Mouse (Mus musculus) brain, adult 2 months (tissue): ENCODE measurements at regions not wholly inside any gene's neighbourhood (a gene's known extent, or its start where the extent isn't known, plus 50 kb on each side); places are given as distances from the start of the nearest gene placed in this dataset.
"Not testable (repeated sequence)": the region's sequence is repeated elsewhere in the genome, so short reads cannot be mapped to it uniquely, and the experiment has no call there.

Experiments used
- DNase-seq: peaks from one replicate; pipeline ENCODE4 v3.0.0; 2011; ENCODE audit warnings: low read depth, low spot score

- no peak for DNase-seq
Observed at GRCm38 (mm10) chr9:94133682-94134081, 404.2 kb downstream of the 1190002N15Rik start.

GRCm38 (mm10) chr9:94131367-94131766 is 406.5 kb downstream of the 1190002N15Rik start:
- no peak for DNase-seq

GRCm38 (mm10) chr9:94116961-94117360 is 420.9 kb downstream of the 1190002N15Rik start:
- DNase-seq: peak; percentile 9

GRCm38 (mm10) chr9:94107701-94108100 is 430.2 kb downstream of the 1190002N15Rik start:
- not testable (repeated sequence) for DNase-seq

- no peak for DNase-seq
Observed at GRCm38 (mm10) chr9:94104669-94105068, 433.2 kb downstream of the 1190002N15Rik start.

- no peak for DNase-seq
Observed at GRCm38 (mm10) chr9:94101958-94102357, 435.9 kb downstream of the 1190002N15Rik start.

- DNase-seq: no peak
Observed at GRCm38 (mm10) chr9:94094800-94095199, 443.1 kb downstream of the 1190002N15Rik start.

GRCm38 (mm10) chr9:94091658-94092225 is 446.1 kb downstream of the 1190002N15Rik start:
- DNase-seq: no peak

- DNase-seq: peak; percentile 64
Observed at GRCm38 (mm10) chr9:94089759-94090158, 448.1 kb downstream of the 1190002N15Rik start.

GRCm38 (mm10) chr9:94083629-94084411 is 454.1 kb downstream of the 1190002N15Rik start:
- no peak for DNase-seq

- no peak for DNase-seq
Observed at GRCm38 (mm10) chr9:94074904-94075303, 463.0 kb downstream of the 1190002N15Rik start.

GRCm38 (mm10) chr9:94067121-94067520 is 470.8 kb downstream of the 1190002N15Rik start:
- DNase-seq: peak; percentile 63

GRCm38 (mm10) chr9:94053229-94053628 is 484.7 kb downstream of the 1190002N15Rik start:
- DNase-seq: no peak

GRCm38 (mm10) chr9:94047845-94048244 is 490.0 kb downstream of the 1190002N15Rik start:
- no peak for DNase-seq

- DNase-seq: no peak
Observed at GRCm38 (mm10) chr9:94045462-94046126, 492.3 kb downstream of the 1190002N15Rik start.

- peak; percentile 61 for DNase-seq
Observed at GRCm38 (mm10) chr9:94023761-94024160, 514.1 kb downstream of the 1190002N15Rik start.

GRCm38 (mm10) chr9:94021293-94021903 is 516.5 kb downstream of the 1190002N15Rik start:
- DNase-seq: no peak

- no peak for DNase-seq
Observed at GRCm38 (mm10) chr9:94016747-94017487, 521.0 kb downstream of the 1190002N15Rik start.

GRCm38 (mm10) chr9:93992216-93992615 is 545.7 kb downstream of the 1190002N15Rik start:
- peak; percentile 86 for DNase-seq

GRCm38 (mm10) chr9:93991141-93991540 is 546.7 kb downstream of the 1190002N15Rik start:
- peak; percentile 74 for DNase-seq

GRCm38 (mm10) chr9:93981136-93981535 is 556.7 kb downstream of the 1190002N15Rik start:
- DNase-seq: peak; percentile 48
